Mouse (Mus musculus) retina, embryonic 14.5 days (tissue): ENCODE data around the gene Gm10295.

Experiments used
- DNase-seq: peaks from one replicate; pipeline ENCODE4 v3.0.0-alpha.2; 2015; ENCODE audit warnings: low spot score

Gm10295 gene

DNA sequence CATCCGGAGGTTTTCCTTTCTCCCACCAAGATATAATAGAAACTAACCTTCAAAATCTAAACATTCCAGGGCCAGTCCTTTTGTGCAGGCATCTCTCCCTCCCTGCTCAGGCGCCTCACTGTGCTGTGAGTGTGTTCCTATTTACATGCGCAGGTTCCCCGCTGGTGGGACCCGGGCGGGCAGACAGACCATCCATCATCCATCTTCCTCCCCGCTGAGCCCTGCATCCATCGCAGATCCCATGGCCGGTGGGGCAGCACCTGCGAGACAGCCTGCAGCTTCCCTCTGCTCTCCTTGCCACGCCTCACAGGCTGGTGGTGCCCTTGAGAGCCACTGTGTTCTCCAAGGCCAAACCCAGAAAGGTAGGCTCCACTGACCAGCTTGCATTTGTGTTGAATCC lies at the start of gene Gm10295:
TSS of gene Gm10295 (minus strand) at position 122 of the 400 bp plus-strand sequence.
- DNase-seq, result no peak

DNA sequence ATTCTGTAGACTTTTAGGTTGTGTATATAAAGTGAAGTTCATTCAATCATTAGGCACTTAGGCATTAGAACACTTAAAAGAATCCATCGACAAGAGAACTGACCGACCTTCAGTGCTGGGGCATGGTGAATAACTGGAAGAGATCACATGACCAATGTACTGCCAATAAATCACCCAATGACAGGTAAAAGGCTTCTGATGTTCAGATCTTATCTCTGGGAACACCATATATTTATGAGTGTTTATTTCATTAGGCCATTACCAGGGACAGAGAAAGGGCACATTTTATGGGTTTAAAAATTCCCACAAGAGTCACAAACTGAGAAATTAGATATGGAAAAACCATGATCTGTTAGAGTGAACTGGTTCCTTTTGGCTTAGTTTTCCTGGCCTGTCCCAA lies 49.7 kb upstream of the Gm10295 start:
- DNase-seq, result no peak

DNA sequence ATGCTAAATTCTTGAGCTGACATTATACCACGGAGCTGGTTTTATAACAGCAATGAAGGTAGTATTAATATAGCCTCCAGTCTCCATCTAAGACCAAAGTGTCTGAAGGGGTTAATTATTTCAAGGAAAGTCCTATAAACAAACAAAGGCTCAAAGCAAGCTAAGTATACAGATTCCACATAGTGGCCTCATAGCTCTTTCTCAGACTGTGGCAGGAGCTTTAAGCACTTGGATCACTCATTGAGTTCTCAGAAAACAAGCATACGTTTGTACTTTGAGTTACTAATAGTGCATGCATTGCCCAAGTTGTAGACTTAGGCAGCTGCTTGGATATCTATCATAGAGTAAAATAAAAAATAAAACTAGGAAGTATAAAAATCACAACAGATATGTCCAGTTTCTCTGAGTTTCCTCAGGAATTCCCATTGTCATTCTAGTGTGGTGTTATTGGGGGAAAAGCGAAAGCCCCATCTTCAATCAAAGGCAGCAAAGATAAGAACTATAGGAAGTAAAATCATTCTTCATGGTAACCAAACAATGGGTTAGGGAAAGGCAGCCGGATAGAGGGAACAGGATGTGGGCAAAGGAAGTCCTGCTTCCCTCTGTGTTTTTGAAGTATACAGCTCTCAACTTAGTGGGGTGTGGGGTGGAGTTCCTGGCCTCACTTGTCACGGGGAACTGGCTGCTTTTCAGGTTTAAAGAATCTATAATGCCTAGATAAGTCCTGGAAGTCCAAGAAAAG lies 48.8 kb upstream of the Gm10295 start:
- DNase-seq, result no peak

DNA sequence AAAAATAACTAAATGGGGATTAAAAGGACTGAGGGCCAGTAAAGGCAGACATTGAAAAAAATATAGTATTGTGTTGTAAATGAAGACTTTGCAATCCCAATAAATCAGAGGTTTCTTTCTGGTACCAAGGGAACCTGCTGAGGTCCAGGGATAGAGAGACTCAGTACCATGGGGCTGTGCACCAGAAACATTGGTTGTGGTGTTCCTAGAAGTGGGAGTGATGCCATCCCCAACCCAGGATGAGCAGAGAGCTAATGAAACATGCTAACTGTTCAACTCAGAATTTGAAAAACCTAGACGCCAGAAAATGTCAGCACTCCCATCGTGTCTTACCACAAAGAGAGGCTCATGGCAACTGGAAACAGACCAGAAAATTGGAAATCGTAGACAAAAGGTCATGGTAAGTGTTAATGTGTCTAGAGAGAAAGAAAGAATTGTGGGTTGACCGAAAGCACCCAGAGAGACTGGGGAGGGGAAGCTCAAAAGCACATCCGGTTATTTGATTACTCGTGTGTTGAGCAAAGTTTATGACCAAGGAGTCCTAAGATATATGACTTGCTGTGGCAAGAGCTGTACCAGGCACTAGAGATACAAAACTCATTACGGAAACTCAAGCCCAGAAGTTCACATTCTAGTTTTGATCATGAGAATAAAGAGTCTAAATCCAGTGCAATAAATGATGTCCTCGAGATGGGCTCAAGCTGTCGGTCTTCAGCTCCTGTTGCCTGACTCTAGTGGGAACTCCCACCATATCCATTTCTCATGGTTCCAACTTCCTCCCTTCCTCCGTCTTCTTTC lies 47.9 kb upstream of the Gm10295 start:
- DNase-seq, result no peak

DNA sequence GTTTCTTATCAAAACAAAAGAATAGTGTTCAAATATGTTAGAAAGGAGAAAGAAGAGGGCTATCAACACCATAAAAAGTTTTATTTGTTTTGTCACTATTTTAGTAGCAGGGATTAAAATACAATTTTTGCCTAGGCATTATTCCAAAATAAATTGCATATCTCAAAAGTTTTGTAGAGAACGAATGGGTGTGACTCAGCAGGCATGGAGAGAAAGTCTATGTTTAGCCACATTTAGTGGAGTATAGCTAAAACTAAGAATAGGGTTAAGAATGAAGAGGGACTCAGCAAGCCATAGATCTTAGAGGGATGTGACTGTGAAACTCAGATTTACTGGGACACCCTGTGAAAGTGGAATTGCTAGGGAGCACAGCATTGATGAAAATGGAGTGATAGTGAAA lies 47.1 kb upstream of the Gm10295 start:
- no peak for DNase-seq

DNA sequence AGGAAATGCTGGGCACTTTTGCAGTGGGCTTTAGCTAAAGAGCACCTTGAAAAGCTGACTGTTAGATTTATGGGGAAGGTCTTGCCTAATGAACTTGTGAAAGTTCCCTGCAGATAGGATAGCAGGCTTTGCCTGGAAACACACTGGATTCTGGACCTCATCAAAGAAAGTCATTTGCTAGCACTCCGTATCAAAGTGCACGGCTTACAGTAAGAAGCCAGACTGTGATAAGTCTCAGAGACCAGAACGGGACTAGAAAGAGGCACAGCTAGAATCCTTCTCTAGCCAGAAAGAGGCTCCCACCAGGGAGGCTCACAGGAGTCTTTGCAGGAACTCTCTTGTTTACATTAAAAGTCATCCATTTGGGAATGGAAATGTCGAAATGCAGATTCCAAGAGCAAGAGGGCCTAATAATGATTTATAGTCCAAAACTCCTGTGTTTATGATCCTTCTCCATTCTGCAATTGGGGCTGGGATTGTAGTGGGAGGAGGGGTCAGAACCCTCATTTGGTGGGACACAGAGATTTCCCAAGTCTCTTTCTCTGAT lies 41.6 kb upstream of the Gm10295 start:
- DNase-seq, result no peak

DNA sequence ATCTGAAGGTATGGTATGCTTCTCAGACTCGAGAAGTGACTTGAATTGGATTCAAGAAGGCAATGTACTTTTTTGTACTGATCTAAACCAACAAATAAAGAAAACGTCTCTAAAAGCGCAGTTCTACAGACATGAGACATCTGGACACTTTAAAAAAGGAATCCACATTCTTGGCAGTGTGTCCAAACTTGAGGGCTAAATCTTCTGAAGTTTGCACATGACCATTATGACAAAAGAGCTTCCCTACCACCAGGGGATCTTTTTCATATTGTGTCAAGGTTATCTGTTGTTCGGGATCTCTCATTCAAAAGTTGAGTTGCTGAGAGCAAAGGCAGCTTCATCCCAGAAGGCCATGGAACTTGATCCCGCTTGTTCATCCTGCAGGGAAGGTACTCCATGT lies 40.0 kb upstream of the Gm10295 start:
- DNase-seq, result no peak

DNA sequence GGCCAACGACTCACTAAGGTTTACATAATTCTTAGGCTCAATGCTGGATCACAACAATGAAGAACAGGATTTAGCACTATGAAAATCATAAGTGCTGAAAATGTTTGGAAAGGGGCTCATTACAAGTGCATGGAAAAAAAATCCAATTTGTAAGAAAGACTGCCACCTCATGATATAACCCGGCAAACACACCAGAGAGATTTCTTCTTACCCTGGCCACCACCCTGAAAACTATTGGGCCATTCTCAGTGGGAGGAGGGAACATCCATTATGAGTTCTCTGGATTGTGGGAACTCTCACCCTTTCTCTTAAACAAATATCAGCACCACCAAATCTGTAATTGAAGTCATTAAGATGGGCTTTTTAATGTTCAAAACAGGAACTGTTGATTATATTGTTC lies 39.0 kb upstream of the Gm10295 start:
- DNase-seq, result no peak

DNA sequence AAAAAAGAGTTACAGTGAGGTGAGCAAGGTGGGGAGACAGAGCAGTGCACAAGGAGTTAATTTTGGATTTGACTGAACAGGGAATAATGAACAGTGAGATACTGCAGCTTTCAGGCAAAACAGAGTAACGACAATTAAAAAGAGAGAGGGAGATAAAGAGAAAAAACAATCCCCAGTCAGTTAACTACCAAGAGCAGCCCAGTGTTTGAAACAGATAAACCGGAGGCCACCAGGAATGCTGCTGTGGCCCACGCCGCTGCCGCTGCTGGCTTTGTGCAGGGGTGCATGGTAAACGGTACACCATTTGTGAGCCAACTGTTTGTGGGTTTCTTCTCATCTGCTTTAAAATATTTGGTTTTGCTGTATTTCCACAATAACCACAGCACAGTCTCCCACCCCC lies 34.8 kb upstream of the Gm10295 start:
- DNase-seq, result no peak

DNA sequence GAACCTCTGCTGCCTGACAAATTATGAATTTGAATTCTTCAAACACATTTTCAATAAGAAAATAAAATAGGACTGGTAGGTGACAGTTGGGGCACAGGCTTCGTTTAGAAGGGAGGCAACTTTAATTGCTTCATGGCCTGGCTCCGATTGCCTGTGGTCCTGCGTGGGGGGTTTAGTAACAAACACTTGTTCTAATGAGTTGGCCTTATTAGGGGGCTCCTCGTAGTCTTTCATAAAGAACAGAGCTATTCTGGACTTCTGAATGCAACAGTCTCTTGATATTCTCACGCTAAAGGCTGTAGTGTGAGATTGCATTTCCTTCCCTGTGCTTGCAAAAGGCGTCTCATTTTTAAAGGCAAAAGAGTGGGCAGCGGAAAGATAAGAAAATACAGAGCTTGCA lies 33.6 kb upstream of the Gm10295 start:
- DNase-seq, result peak; percentile 66

DNA sequence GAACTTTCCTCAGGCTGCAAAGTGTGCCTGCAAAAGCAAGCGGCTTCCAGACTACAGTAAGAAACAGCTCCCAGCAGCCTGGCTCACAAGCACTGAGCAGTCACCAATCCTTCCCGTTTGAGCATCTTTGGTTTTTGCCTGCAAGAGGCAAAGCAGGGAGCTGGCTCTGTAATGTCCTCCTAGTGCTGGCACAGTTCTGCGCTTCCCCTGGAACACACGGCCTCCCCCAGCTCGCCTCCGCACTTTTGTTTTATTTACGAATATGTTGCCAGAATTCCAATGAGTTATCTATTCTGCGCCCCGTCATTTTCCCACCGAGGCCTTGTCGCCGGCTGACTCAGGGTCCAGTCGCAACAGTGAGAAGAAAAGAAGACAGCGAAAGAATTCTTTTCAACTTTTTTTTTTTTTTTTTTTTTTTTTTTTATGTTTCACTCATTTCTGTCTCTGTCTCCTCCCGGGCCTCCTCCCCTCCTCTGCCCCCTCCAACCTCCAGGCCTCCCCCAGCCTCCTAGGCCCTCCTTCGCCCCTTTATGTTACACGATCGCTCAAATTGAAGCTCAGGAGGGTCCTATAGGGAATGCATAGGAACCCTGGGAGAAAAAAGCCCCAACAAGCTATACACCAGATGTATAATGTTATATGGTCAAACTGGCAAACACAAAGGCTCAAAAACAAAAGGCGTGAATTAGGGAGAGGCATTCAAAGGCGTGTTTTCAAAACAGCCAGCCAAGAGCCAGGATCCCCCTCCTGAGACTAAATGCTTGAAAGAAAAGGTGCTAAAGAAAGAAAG lies 32.3 kb upstream of the Gm10295 start:
- DNase-seq, result peak; percentile 60

DNA sequence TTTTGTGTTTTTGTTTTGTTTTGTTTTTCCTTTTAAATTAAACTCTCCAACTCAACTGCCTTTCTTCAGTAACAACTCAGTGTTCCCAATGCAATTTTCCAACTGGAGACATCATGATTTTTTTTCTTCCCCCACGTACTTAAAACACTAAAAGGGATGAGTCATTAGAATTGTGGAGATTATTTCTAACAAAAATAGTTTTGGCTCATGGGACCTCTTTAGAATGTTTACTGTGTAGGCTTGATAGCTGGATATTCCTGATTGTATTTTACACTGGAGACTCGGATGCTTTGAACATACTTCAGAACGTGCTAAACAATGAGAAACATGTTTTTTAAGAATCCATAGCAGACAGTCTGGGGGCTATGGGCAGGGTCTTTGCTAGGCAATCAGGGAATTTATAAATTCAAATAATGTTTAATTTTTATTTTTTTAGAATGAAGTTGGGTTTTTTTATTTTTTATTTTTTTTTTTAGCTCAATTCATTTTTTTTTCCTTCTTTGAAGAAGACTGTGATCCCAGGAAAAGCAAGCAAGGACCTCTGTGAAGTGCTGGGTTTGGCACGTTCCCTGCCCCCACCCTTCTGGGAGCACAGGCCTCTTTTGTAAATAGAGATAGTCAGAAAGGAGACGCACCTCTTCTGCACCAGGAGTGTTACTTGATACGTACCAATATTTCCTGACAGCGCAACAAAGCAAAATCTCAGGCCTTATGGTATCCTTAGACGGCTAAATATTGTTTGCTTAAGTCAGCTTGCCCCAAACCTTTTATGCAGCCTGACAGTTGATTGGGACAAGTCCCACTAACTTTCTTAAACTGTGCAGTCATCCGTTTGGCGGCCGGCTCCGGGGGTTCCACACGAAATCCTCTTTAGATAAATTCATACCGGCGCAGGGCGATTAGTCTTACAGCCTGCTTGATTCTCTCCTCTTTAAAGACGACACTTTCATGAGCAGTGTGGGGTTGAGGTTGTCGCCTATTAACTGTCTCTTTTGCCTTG lies 28.8 kb upstream of the Gm10295 start:
- peak; percentile 43 for DNase-seq

DNA sequence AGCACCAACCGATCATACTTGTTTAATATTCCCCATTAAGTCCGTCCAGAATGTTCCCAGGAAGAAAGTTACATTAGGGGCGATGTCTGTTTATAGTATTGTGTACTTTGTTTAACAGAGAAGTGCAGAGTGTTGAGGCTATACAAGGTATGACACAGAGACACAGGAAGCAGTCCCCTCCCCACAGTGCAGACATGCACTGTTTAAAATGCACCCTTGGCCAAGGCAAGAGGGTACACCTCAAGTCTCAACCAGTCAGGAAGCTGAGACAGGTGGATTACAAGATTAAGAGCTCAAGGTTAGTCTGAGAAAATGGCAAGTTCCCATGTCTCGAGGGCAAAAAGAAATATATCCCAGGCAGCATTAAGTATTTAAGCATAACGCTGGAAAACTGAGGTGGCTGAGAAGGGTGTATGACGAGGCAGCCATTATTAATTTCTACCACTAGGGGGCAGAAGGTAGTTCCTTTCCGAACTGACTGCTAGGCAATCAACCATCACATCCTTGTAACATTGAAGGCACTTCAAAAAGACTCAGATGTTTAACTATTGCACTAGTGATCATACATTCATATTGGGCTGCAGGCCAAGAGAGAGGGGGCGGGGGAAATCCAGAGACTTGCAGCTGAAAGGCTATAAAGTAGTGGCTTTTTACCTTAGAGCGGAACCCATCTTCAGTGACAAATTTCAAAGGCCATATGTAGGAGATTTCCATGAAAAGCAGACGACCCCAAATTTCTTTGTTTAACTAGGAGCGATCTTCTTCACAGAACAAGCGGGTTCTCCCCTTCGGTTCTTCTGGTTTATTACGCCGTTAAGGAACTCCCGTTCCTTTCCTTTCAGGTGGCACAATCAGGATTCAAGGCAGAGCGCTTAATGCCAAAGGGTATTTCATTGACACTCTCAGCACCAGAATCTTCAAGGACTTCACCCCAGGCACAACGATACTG lies 27.8 kb upstream of the Gm10295 start:
- peak; percentile 86 for DNase-seq

DNA sequence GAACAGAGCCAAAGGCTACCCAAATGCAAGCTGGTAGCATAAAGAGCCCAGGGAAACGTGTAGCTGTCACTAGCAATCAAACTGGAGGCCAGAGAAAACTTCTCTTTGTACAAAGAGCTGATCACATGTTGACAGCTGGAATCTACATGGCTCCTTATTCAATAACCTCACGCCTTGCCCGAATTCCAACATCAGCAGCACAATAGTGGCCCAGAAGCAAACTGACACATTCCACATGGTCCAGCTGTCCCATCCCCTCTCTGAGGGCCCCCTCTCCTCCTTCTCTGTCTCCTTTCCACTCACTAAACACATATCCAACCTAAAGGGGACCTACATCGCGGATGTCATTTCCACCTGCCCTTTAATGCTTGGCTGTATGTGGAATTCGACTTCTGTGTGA lies 26.7 kb upstream of the Gm10295 start:
- DNase-seq, result peak; percentile 35

DNA sequence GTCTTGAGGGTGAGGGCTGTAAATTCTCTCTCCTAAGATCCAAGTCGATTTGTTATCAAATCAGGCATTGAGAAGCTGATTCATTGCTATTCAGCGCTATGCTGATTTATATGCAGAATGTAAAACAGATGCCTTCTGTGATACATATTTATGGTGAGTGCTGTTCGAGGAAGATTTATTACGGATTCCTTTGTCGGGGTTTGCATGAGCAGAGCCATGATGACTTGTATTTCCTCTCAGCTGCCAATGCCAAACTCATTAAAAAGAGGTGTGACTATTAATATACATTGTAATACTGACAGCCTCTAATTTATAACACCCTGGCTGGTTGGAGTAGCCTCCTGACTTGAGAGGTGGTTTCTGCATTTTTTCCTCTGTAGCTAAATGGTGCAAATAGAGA lies 22.8 kb upstream of the Gm10295 start:
- no peak for DNase-seq

DNA sequence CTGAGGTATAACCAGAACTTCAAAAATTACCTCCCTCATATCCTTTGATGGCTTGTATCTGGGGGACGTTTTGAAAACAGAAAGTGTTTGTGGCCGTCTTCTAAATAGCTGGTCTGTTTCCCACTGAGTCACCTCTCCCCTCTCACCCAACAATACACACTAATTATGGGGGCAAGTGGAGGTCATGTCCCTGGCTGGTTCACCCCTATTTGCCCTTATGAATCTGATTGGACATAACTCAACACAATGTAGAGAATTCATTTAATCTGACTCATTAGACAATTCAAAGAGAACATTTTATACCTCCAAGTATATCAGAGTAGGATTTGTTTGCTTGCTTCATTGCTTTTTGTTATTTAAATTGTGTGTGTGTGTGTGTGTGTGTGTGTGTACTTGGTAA lies 20.6 kb upstream of the Gm10295 start:
- DNase-seq, result peak; percentile 47

DNA sequence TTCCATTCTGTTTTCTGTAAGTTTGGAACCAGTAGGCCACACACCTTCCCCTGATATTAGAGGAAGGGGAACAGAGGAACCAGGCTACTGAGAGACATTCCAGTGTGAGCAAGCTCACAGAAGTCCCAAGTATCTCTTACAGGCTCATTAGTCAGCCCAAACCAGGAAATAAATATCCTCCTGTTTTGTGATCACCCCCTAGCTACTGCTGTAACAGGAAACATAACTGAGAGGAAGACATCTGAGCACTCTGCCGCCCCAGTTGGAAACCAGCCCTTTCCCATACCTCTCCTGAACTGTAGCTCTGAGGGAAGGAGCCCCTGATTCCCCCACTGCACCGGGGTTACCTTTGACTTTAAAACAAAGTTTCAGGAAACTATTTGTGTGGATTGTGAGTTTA lies 19.5 kb upstream of the Gm10295 start:
- DNase-seq, result no peak

DNA sequence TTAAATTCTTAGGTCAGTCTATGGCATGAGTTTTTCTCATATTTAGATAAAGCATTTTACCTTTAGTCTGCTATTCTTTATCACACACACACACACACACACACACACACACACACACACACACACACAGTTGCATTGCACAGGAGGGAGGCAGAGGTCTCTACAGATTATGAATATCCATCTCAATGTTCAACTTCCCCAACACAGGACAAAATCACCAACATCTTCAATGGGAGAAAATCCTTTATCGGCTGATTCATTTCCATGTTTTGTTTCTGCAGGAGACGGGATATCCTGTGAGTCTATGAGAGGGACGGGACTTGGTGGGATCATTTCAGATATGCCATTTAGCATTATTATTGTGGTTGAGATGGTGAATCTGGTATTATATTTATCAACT lies 18.8 kb upstream of the Gm10295 start:
- DNase-seq, result no peak

DNA sequence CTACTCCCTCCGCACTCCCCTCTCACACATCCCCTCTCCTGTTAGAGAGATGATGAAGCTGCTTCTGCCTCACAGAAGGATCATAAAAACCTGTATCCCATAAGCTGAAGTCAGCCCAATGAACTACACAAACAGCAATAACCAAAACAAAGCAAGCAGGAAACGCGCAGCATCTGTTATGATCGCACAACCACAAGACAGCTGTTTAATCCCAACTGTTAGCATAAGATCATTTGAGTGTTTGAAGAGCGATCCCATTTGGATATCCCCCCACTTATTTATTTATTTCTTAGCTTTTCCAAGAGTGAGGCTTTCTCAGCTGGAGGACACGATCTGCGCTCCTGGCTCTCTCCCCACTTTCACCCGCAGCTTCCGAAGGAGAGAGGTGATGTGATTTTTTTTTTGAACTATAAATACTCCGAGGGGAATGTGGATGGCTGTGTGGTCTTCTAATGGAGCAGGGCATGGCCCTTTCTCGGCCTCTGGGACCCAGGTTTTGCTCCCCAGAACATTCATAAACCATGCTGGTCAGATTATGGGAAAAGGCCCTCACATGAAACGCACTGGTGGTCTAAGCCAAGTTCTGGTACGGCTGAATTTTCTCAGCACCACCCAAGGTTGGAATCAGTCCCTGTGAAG lies 17.4 kb upstream of the Gm10295 start:
- DNase-seq, result no peak

DNA sequence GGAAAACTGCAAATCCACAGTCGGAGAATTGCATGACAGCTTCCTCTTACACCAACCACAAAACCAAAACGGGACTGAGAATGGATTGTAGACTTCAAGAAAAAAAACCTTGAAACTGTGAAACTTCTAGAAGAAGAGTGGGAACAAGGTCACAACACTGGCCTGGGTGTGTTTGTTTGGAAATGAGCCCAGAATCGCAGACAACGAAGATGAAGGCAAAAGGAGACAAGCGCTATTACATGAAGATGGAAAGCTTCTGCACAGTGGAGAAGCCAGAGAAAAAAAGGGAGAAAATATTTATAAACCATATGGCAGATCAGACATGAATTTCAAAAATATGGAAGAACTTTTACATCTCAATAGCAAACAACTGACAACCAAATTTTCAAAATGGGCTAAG lies 4.3 kb upstream of the Gm10295 start:
- DNase-seq, result no peak
